Mouse (Mus musculus) CD4-positive helper T cell, adult 2 months (primary cell): ENCODE data around the gene 1700061G19Rik.

Experiments
- DNase-seq: peaks from one replicate; pipeline ENCODE4 v3.0.0-alpha.2; 2012; ENCODE audit warnings: low read depth, missing footprints, low spot score

Gene 1700061G19Rik

GRCm38 (mm10) chr17:56874936-56875651 is at the start of gene 1700061G19Rik:
TSS of gene 1700061G19Rik (plus strand) at chr17:56875477.
- no peak for DNase-seq

GRCm38 (mm10) chr17:56826718-56827117 is 48.6 kb upstream of the 1700061G19Rik start:
- peak; percentile 71 for DNase-seq

- DNase-seq = no peak
These were observed 46.1 kb upstream of the 1700061G19Rik start for GRCm38 (mm10) chr17:56829171-56829570.

- no peak for DNase-seq
These were observed 45.5 kb upstream of the 1700061G19Rik start for GRCm38 (mm10) chr17:56829795-56830194.

- no peak for DNase-seq
These were observed 44.7 kb upstream of the 1700061G19Rik start, which contains the start of gene Rfx2 for GRCm38 (mm10) chr17:56830411-56831110. TSS of gene Rfx2 (minus strand) at chr17:56831013.

GRCm38 (mm10) chr17:56831111-56831816 is 44.0 kb upstream of the 1700061G19Rik start:
- DNase-seq = peak; percentile 99

GRCm38 (mm10) chr17:56832918-56833317 is 42.4 kb upstream of the 1700061G19Rik start:
- no peak for DNase-seq

- DNase-seq = no peak
These were observed 41.9 kb upstream of the 1700061G19Rik start for GRCm38 (mm10) chr17:56833381-56833780.

GRCm38 (mm10) chr17:56836336-56836735 is 38.9 kb upstream of the 1700061G19Rik start:
- DNase-seq = no peak

GRCm38 (mm10) chr17:56840524-56840923 is 34.8 kb upstream of the 1700061G19Rik start:
- no peak for DNase-seq

- DNase-seq = no peak
These were observed 33.1 kb upstream of the 1700061G19Rik start for GRCm38 (mm10) chr17:56842173-56842572.

- DNase-seq = peak; percentile 31
These were observed 31.6 kb upstream of the 1700061G19Rik start for GRCm38 (mm10) chr17:56843678-56844077.

GRCm38 (mm10) chr17:56848785-56849184 is 26.5 kb upstream of the 1700061G19Rik start:
- DNase-seq = no peak

- DNase-seq = no peak
These were observed 25.6 kb upstream of the 1700061G19Rik start for GRCm38 (mm10) chr17:56849710-56850109.

GRCm38 (mm10) chr17:56851167-56851566 is 24.1 kb upstream of the 1700061G19Rik start:
- DNase-seq = no peak

GRCm38 (mm10) chr17:56855421-56855820 is 19.9 kb upstream of the 1700061G19Rik start:
- DNase-seq = no peak

GRCm38 (mm10) chr17:56858216-56858615 is 17.1 kb upstream of the 1700061G19Rik start:
- peak; percentile 72 for DNase-seq

GRCm38 (mm10) chr17:56858922-56859321 is 16.4 kb upstream of the 1700061G19Rik start:
- no peak for DNase-seq

GRCm38 (mm10) chr17:56861197-56861596 is 14.1 kb upstream of the 1700061G19Rik start:
- DNase-seq = peak; percentile 30

GRCm38 (mm10) chr17:56866071-56866470 is 9.2 kb upstream of the 1700061G19Rik start:
- no peak for DNase-seq

- no peak for DNase-seq
These were observed 5.7 kb upstream of the 1700061G19Rik start for GRCm38 (mm10) chr17:56869481-56869977.
